25 mouse cellular contexts compared by ENCODE assay signal in the genomic region with DNA sequence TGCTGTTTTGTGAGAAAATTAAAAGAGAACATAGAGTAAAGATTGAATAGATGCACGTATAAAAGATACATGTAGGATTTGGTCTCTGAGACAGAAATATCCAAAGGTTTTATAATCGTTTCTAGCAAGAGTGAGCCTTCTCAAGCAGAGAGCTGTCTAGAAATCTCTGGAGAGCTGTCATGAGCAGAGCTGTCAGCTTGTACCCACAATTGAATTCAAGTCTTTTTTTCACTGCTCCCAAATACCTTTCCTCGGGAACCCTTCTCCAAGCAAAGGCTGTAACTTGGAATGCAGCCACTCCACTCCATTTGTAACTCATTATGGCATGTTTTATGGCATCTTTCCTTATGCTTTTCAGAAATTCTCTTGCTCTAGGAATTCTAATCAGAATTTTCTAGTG.
"Had no signal": no experiment of that assay in that cellular context is flagged by ENCODE, and none has a peak within 500 bp of the region (broad histone marks: within the 10 kb centered on the region; RNA-seq: fewer than 3 reads in every experiment).

No protein-coding gene starts in this region.

- H3K9ac ChIP-seq: heart, embryonic 13.5 days; heart, embryonic 15.5 days; hindbrain, embryonic 13.5 days; hindbrain, embryonic 15.5 days; kidney, embryonic 15.5 days; limb, embryonic 13.5 days; liver, embryonic 13.5 days had no signal

- ATAC-seq: hindbrain, postnatal 0 days; intestine, embryonic 16.5 days had no signal

- H3K36me3 ChIP-seq: heart, embryonic 13.5 days; heart, embryonic 15.5 days; hindbrain, embryonic 13.5 days; hindbrain, embryonic 15.5 days; kidney, embryonic 15.5 days; limb, embryonic 13.5 days; liver, embryonic 13.5 days had no signal

- H3K4me1 ChIP-seq: heart, embryonic 13.5 days; heart, embryonic 15.5 days; hindbrain, embryonic 13.5 days; hindbrain, embryonic 15.5 days; kidney, embryonic 15.5 days; limb, embryonic 13.5 days; liver, embryonic 13.5 days had no signal

- H3K4me3 ChIP-seq: heart, adult 2 months; heart, embryonic 13.5 days; heart, embryonic 15.5 days; hindbrain, embryonic 13.5 days; hindbrain, embryonic 15.5 days; kidney, embryonic 15.5 days; left cerebral cortex, adult 2 months; limb, embryonic 13.5 days; liver, embryonic 13.5 days had no signal

- DNase-seq: gastrocnemius, postnatal 14 days; gastrocnemius, postnatal 36 days; heart, adult 11 months; heart, adult 2 months; heart, postnatal 14 days; heart, postnatal 36 days; kidney, adult 11 months; kidney, adult 2 months; kidney, adult 9 months; kidney, postnatal 14 days; kidney, postnatal 36 days; liver; liver, embryonic 13.5 days had no signal

- H3K4me2 ChIP-seq: heart, embryonic 11.5 days; heart, embryonic 13.5 days; heart, embryonic 15.5 days; hindbrain, embryonic 13.5 days; hindbrain, embryonic 15.5 days; kidney, embryonic 15.5 days; limb, embryonic 13.5 days; liver, embryonic 11.5 days; liver, embryonic 13.5 days had no signal

- H3K27ac ChIP-seq: heart, adult 2 months; heart, embryonic 13.5 days; heart, embryonic 15.5 days; hindbrain, embryonic 13.5 days; hindbrain, embryonic 15.5 days; hindbrain, postnatal 0 days; kidney, embryonic 15.5 days; kidney, postnatal 0 days; left cerebral cortex, adult 2 months; limb, embryonic 13.5 days; liver, embryonic 13.5 days had no signal

- H3K9me3 ChIP-seq: heart, embryonic 13.5 days; heart, embryonic 15.5 days; hindbrain, embryonic 15.5 days; kidney, embryonic 15.5 days; limb, embryonic 13.5 days; liver, embryonic 13.5 days had no signal

- H3K27me3 ChIP-seq: heart, embryonic 13.5 days; heart, embryonic 15.5 days; hindbrain, embryonic 13.5 days; hindbrain, embryonic 15.5 days; kidney, embryonic 15.5 days; limb, embryonic 13.5 days; liver, embryonic 13.5 days had no signal
